Mouse (Mus musculus) brain, embryonic 14.5 days (tissue): ENCODE data around the gene 1190005I06Rik. TPM values are rescaled to one million over a fixed set of nuclear protein-coding genes. Genes with fewer than 3 reads are reported as not detected.

Experiments used
- DNase-seq: peaks from one replicate; pipeline ENCODE4 v3.0.0-alpha.2; 2011; ENCODE audit warnings: low read depth
- CTCF ChIP-seq: fragments of 200-500 bp; IDR thresholded peaks from 2 replicates; pipeline ENCODE4 v1.5.1; 2012; ENCODE audit warnings: inconsistent platforms, mild to moderate bottlenecking, moderate library complexity, borderline replicate concordance; ENCODE audit not compliant: insufficient read depth, insufficient read length; ENCODE audit errors: extremely low read depth
- POLR2A ChIP-seq: fragments of 200-500 bp; IDR thresholded peaks from 2 replicates; pipeline ENCODE4 v1.6.1; 2012; ENCODE audit warnings: mild to moderate bottlenecking, inconsistent platforms, borderline replicate concordance; ENCODE audit not compliant: poor library complexity, insufficient read depth, insufficient read length, severe bottlenecking; ENCODE audit errors: extremely low read depth
- polyA plus RNA-seq: library from polyadenylated mRNA; depleted of rRNA; stranded (reverse); fragments of >200 nt; gene quantifications from 2 replicates; pipeline ENCODE4 v1.2.3, GENCODE M21; 2012

1190005I06Rik gene
- polyA plus RNA-seq, 1 experiment: 7.4 TPM

- DNase-seq: no peak
- TF ChIP-seq POLR2A: no peak
- peak; percentile 59 for TF ChIP-seq CTCF
Measured at GRCm38 (mm10) chr8:120594571-120594970, 52.9 kb downstream of the 1190005I06Rik start.

- TF ChIP-seq CTCF: no peak
- no peak for TF ChIP-seq POLR2A
Measured at GRCm38 (mm10) chr8:120591587-120592292, 55.7 kb downstream of the 1190005I06Rik start.

GRCm38 (mm10) chr8:120589921-120590320 is 57.5 kb downstream of the 1190005I06Rik start:
- no peak for DNase-seq
- TF ChIP-seq CTCF: no peak
- no peak for TF ChIP-seq POLR2A

More at GRCm38 (mm10) chr8:120591587-120592292, 55.7 kb downstream of the 1190005I06Rik start:
- DNase-seq: peak; percentile 80

- DNase-seq: peak; percentile 100
- TF ChIP-seq CTCF: no peak
Measured at GRCm38 (mm10) chr8:120588908-120589771, 58.3 kb downstream of the 1190005I06Rik start, which contains the start of gene Gins2. Gins2 (minus strand) TSS chr8:120589304.

GRCm38 (mm10) chr8:120585521-120585920 is 61.9 kb downstream of the 1190005I06Rik start:
- no peak for DNase-seq
- TF ChIP-seq POLR2A (no peak), CTCF (no peak)

- no peak for TF ChIP-seq CTCF
- TF ChIP-seq POLR2A: no peak
- no peak for DNase-seq
Measured at GRCm38 (mm10) chr8:120581811-120582210, 65.6 kb downstream of the 1190005I06Rik start.

- DNase-seq: no peak
- TF ChIP-seq POLR2A: no peak
- TF ChIP-seq CTCF: no peak
Measured at GRCm38 (mm10) chr8:120581329-120581728, 66.1 kb downstream of the 1190005I06Rik start.

- DNase-seq: no peak
- TF ChIP-seq CTCF (no peak), POLR2A (no peak)
Measured at GRCm38 (mm10) chr8:120580336-120581000, 67.0 kb downstream of the 1190005I06Rik start.

- no peak for DNase-seq
- no peak for TF ChIP-seq POLR2A
- no peak for TF ChIP-seq CTCF
Measured at GRCm38 (mm10) chr8:120577821-120578220, 69.6 kb downstream of the 1190005I06Rik start.

- no peak for TF ChIP-seq POLR2A
- no peak for TF ChIP-seq CTCF
- DNase-seq: no peak
Measured at GRCm38 (mm10) chr8:120575801-120576200, 71.6 kb downstream of the 1190005I06Rik start.

- no peak for DNase-seq
- TF ChIP-seq POLR2A (no peak), CTCF (no peak)
Measured at GRCm38 (mm10) chr8:120574941-120575340, 72.5 kb downstream of the 1190005I06Rik start.

GRCm38 (mm10) chr8:120573866-120574265 is 73.6 kb downstream of the 1190005I06Rik start:
- TF ChIP-seq CTCF (no peak), POLR2A (no peak)
- no peak for DNase-seq
